Mouse (Mus musculus): ENCODE data around the gene Asrgl1.

Gene Asrgl1

GRCm38 (mm10) chr19:9069687-9070307 lies 65.6 kb downstream of the Asrgl1 start:
- DNase-seq, result peak; percentile 65

- DNase-seq, result no peak
These were observed 68.1 kb downstream of the Asrgl1 start for GRCm38 (mm10) chr19:9067292-9067691.

DNA sequence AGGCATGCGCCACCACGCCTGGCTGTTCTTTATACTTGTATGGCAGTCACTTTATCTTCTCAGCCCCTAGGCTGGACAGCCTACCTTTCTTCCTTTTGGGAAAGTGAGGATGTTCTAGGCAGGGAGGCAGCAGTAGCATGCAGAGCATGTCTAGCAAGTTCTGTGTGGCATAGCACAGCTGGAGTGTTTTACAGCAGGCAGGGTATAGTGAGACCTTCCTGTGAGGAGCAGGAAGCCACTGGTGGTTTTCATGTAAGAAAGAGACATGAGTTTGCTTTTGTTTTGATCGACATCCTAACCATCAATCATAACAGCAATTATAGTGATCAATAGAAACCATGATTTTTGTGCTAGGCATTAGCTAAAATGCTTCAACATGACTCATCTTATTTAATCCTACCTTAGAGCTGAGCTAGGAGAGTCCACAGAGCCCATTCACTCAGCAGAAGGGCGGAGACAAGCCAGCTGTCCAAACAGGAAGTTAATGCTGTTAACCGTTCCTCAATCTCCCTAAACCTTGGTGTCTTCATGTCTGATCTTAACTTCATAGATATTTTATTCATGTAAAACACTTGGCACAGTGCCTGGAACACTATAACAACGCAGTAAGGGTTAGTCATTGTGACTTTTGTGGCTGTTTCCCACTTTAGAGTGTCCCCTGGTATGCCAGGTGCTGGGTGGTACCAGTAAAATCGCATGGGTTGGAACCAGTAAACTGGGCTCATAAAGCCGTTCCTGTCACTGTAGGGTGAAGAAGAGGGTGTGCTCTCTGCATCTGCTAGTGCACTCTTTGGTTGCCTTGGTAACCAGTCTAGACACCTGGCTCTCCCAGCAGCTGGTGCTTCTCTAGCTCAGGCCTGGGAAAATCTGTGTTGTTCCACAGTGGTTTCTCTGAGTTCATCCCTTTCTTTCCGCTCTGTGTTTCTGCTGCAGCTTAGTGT lies 69.5 kb downstream of the Asrgl1 start:
- DNase-seq, result no peak

- no peak for DNase-seq
These were observed 71.6 kb downstream of the Asrgl1 start for GRCm38 (mm10) chr19:9063831-9064230.

DNA sequence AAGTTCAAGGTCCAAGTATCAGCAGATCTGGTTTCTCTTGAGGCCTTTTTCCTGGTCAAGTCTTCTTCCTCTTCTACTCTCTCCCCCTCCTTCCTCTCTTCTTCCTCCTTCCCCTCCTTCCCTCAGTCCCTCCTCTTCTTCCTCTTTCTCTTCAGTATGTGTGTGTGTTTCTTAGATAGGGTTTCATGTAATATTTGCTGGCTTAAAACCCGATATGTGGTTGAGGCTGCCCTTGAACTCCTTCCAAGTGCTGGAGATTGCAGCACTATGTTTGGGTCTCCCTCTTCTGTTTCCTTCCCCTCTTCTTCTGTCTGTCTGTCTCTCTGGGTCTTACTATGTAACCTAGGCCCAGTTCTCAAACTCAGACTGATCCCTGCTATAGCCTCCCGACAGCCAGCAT lies 72.6 kb downstream of the Asrgl1 start:
- DNase-seq, result no peak

GRCm38 (mm10) chr19:9061221-9061893 lies 74.1 kb downstream of the Asrgl1 start:
- peak; percentile 47 for DNase-seq

GRCm38 (mm10) chr19:9060103-9060502 lies 75.3 kb downstream of the Asrgl1 start:
- DNase-seq, result no peak

All from lung, postnatal 14 days (tissue).